ENCODE assay signal across 20 mouse cellular contexts in genomic region chr13:113508124-113508728, GRCm38 (mm10).
DNase-seq lines count a peak whose midpoint lies in the region; ATAC-seq and TF ChIP-seq lines count a peak whose summit lies in the region.
"Had no signal": no experiment of that assay in that cellular context is flagged by ENCODE, and none has a peak within 500 bp of the region (broad histone marks: within the 10 kb centered on the region; RNA-seq: fewer than 3 reads in every experiment).

No protein-coding gene starts in this region.

- intact Hi-C loops in heart, postnatal 36 days (cut with DNase I): loop anchor here (5.0 kb wide), 3 partner anchors 66 to 171 kb away; partner anchors contain the start of gene Snx18
- intact Hi-C loops in left cerebral cortex, adult 2 months (cut with DNase I): no loop called here
- intact Hi-C loops in left cerebral cortex, postnatal 4 days (cut with DNase I): no loop called here

- H3K9me3 ChIP-seq in heart, embryonic 10.5 days: no peaks in the 10 kb centered on the region
- H3K9me3 ChIP-seq in midbrain, embryonic 16.5 days (replicated peaks; ENCODE audit: control insufficient read depth, low read length, poor library complexity, severe bottlenecking): no peaks in the 10 kb centered on the region
- H3K9me3 ChIP-seq: heart, embryonic 12.5 days; liver, embryonic 13.5 days; midbrain, embryonic 15.5 days had no signal

- no peak for TF ChIP-seq POLR2A in cortical plate, adult 2 months (IDR thresholded peaks at IDR 0.05; ENCODE audit: extremely low read depth, insufficient read depth, low read length)

- H3K36me3 ChIP-seq in heart, embryonic 10.5 days: no peaks in the 10 kb centered on the region
- H3K36me3 ChIP-seq in midbrain, embryonic 16.5 days (ENCODE audit: control insufficient read depth, insufficient read depth, low read length): no peaks in the 10 kb centered on the region
- H3K36me3 ChIP-seq: embryonic facial prominence, embryonic 10.5 days; heart, embryonic 12.5 days; liver, embryonic 13.5 days; midbrain, embryonic 15.5 days had no signal

- no peak overlapping the region for H3K9ac ChIP-seq in midbrain, embryonic 16.5 days (ENCODE audit: low read depth, low read length)
- H3K9ac ChIP-seq: heart, embryonic 12.5 days; liver, embryonic 13.5 days; midbrain, embryonic 15.5 days had no signal

- no peak overlapping the region for H3K4me3 ChIP-seq in heart, embryonic 10.5 days
- no peak overlapping the region for H3K4me3 ChIP-seq in left cerebral cortex, adult 2 months
- H3K4me3 ChIP-seq in cortical plate, adult 2 months (ENCODE audit: insufficient read depth, low read length): no peak overlapping the region
- H3K4me3 ChIP-seq in midbrain, embryonic 16.5 days (ENCODE audit: low read depth, low read length): no peak overlapping the region
- H3K4me3 ChIP-seq: embryonic facial prominence, embryonic 10.5 days; erythroblast, embryonic 14.5 days; heart, embryonic 12.5 days; liver, embryonic 13.5 days; midbrain, embryonic 15.5 days had no signal

- H3K27ac ChIP-seq in heart, embryonic 10.5 days: 0 out of 2 replicates have a peak overlapping the region, but pooled peaks have one; percentile 25
- peak overlapping the region; percentile 36; the same call in 1 of the 2 replicates for H3K27ac ChIP-seq in left cerebral cortex, adult 2 months
- peak overlapping the region; percentile 74; the same call in 1 of the 2 replicates for H3K27ac ChIP-seq in cortical plate, adult 2 months (ENCODE audit: insufficient read depth, low read length)
- no peak overlapping the region for H3K27ac ChIP-seq in midbrain, embryonic 16.5 days (ENCODE audit: low read length)
- H3K27ac ChIP-seq: embryonic facial prominence, embryonic 10.5 days; hindbrain, postnatal 0 days; liver, embryonic 13.5 days; midbrain, embryonic 15.5 days had no signal

- WGBS in heart, embryonic 10.5 days: 82% methylated on average over 11 of the region's 11 CpGs
- 90% methylated on average over 11 of the region's 11 CpGs for WGBS in midbrain, embryonic 16.5 days

- H3K4me2 ChIP-seq in midbrain, embryonic 16.5 days (ENCODE audit: low read length): no peak overlapping the region
- H3K4me2 ChIP-seq: heart, embryonic 12.5 days; liver, embryonic 13.5 days; midbrain, embryonic 15.5 days had no signal

- TF ChIP-seq CTCF in left cerebral cortex, adult 2 months (IDR thresholded peaks at IDR 0.05): no peak
- no peak for TF ChIP-seq CTCF in cortical plate, adult 2 months (IDR thresholded peaks at IDR 0.05; ENCODE audit: extremely low read depth, insufficient read depth, low read length)

- H3K4me1 ChIP-seq in heart, embryonic 10.5 days: peaks cover 7% of the 10 kb centered on the region; the same call in 1 of the 2 replicates
- H3K4me1 ChIP-seq in cortical plate, adult 2 months (ENCODE audit: control insufficient read depth, insufficient read depth, low read length): no peaks in the 10 kb centered on the region; the same call in 1 of the 2 replicates
- H3K4me1 ChIP-seq in midbrain, embryonic 16.5 days (ENCODE audit: control insufficient read depth, insufficient read depth, low read length): no peaks in the 10 kb centered on the region
- H3K4me1 ChIP-seq: midbrain, embryonic 15.5 days had no signal

- H3K27me3 ChIP-seq in heart, embryonic 10.5 days (ENCODE audit: insufficient read depth, poor library complexity, severe bottlenecking): no peaks in the 10 kb centered on the region
- H3K27me3 ChIP-seq in midbrain, embryonic 16.5 days (ENCODE audit: control insufficient read depth, insufficient read depth, low read depth, low read length): no peaks in the 10 kb centered on the region
- H3K27me3 ChIP-seq: heart, embryonic 12.5 days; liver, embryonic 13.5 days; midbrain, embryonic 15.5 days had no signal

- ATAC-seq in monocyte, adult 5-6 weeks (replicated peaks; ENCODE audit: insufficient number of reproducible peaks, low FRiP score, low TSS enrichment, poor library complexity, severe bottlenecking): peak; percentile 61
- ATAC-seq in midbrain, embryonic 16.5 days: no peak
- ATAC-seq: forebrain, embryonic 16.5 days; hindbrain, postnatal 0 days; midbrain, embryonic 15.5 days had no signal

- DNase-seq in heart, embryonic 10.5 days (ENCODE audit: low spot score): no peak
- no peak for DNase-seq in heart, postnatal 36 days
- DNase-seq in left cerebral cortex, adult 2 months (ENCODE audit: extremely low spot score in 1 of 2, low spot score in 2 of 2): no peak
- DNase-seq in left cerebral cortex, postnatal 4 days: no peak
- DNase-seq: adrenal gland, adult 2 months; cerebellum, postnatal 14 days; kidney, adult 18-20 months; liver, embryonic 13.5 days; lung, postnatal 36 days; right cerebral cortex, postnatal 25 days; thymus, postnatal 36 days had no signal
